Mouse (Mus musculus) embryo, embryonic 9.5 days (tissue): ENCODE data around the gene Clpb.

Source experiments
- DNase-seq: peaks from one replicate; pipeline ENCODE4 v3.0.0-alpha.2; 2017; ENCODE audit errors: extremely low spot score

Gene Clpb

DNA sequence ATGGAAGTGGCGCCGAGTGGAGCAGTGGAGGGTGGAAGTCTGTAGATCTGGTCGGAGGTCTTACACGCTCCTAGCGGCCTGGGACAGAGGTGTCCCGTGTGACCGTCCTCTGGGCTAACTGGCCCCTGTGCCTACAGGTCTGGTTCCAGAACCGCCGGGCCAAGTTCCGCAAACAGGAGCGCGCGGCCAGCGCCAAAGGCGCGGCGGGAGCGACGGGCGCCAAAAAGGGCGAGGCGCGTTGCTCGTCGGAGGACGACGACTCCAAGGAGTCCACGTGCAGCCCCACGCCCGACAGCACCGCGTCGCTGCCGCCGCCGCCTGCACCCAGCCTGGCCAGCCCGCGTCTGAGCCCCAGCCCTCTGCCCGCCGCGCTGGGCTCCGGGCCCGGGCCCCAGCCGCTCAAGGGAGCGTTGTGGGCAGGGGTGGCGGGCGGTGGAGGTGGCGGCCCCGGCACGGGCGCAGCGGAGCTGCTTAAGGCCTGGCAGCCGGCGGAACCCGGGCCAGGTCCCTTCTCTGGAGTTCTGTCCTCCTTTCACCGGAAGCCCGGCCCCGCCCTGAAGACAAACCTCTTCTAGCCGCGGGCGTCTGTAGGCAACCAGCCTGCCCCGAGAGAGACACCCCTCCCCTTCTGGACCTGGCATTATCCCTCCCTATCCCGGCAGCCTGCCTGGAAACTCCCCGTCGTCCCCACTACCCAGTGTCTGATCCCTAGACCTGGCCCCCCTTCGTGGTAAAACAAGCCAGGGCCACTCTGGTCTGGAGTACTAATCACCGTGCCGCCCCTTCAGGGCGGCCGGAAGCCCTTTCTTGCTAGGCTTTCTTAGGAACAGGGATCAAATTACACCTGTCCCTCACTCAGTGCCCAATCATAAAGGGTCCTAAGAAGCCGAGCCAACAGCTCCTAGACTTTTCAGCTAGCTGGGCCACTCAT is 158.4 kb downstream of the Clpb start:
- DNase-seq, result peak; percentile 88

DNA sequence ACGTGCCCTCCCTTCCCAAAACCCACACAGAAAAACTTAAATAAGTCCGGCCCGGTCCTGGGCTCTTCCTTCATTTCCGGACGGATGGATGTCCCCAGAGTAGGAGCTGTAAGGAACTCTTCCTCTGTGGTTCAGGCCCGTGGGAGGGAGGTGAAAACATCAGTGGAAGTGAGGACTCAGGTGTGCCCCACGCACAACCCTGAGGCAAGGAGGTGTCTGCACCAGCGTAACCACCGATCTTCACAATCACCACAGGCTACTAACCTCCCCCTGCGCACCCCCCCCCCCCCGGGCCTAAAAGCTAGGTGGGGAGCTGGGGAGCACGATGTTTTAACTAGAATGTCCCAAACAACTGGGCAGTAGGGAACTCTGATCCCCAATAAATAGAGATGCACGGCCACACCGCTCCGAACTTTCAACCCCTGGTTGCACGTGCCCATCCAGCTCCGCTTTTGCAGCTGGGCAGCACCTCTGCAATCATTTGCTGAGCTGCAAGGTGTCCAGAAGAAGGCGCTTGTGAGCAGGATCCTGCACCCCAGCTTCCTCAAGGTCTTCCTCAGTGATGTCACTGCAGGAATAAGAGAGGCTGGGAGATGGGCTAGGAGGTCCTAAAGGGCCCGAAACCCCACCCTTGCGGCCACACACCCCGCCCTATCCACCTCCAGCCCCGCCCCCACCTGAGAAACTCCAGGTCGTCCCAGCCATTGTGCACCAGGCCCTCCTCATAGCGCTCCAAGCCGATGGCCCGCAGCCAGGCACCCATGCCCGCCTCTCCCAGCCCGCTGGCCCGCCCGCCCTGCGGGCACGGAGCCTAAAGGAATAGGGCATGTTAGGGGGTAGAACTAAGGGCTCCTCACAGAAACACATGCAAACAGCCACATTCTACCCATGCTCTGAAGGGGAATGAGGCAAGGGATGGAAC is 159.7 kb downstream of the Clpb start:
- DNase-seq, result peak; percentile 58

DNA sequence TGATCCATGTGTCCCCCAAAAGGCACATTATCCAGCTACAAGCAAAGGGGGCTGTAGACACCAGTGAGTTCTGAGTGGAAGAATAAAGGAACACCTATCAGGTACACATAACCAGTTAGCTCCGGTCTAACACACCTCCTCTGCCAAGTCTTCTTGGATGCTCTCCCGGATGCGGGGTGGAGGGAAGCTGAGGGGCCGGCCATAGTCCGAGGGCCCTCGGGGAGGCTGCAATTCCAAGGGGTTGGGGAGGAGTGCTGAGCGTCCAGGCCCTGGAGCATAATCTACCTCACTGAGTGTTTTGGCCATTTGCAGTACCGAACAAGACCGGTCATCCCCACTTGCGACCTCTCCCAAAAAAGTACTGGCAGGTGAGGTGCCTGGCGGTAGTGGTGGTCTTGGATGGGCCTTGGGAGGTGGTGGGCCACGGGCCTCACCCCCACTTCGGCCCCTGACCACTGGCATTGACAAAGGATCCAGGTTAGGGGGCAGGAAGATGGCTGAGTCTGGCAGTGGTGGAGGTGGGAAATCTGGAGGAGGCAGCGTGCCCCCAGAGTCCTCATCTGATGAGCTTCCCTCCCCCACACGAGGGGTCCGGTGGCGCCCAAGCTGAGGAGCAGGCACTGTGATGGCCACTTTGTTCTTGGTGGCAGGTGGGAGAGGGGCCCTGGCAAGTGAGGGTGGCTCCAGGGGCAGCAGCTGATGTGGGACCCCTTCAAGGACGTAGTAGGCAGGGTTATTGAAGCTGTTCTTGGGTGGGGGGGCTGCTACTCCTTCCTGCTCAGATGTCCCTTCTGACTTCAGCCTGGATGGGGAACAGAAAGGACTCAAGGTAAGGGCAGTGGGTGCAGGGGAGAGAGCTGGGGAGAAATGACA is 160.6 kb downstream of the Clpb start:
- no peak for DNase-seq

DNA sequence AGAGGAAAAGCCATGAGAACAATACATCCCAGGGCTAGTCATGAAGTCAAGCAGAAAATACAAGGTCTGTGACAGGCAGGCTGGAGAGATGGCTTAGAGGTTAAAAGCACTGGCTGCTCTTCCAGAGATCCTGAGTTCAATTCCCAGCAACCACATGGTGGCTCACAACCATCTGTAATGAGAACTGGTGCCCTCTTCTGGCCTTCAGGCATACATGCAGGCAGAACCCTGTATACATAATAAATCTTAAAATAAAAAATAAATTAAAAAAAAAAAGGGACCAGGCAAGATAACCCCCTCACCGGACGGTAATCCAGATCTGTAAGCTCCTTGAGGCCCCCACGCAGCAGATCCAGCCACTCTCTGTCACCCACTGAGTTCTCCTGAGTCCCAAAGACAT is 166.9 kb downstream of the Clpb start:
- DNase-seq, result no peak

DNA sequence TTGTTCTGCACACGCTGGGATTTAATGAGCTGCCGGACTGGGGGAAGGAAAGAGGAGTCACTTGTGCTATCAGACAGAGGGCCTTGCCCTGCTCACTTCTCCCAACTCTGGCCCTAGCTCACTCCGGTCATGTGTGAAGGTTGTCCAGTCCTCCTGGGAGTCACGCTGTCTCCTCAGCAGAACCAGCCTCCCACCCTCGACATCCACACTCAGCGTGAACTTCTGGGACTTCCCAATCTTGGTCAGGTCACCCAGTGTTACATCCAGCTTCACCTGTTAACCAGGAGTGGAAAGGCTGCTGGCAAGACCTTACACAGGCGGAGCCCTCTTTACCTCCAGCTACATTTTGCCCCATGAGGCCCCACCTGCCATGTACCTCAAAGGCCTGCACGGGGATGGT is 168.0 kb downstream of the Clpb start:
- no peak for DNase-seq

- DNase-seq, result no peak
These were observed 168.9 kb downstream of the Clpb start for GRCm38 (mm10) chr7:101832372-101832771.

- no peak for DNase-seq
These were observed 169.9 kb downstream of the Clpb start for GRCm38 (mm10) chr7:101833352-101833751.

- no peak for DNase-seq
These were observed 170.6 kb downstream of the Clpb start for GRCm38 (mm10) chr7:101833916-101834584.

DNA sequence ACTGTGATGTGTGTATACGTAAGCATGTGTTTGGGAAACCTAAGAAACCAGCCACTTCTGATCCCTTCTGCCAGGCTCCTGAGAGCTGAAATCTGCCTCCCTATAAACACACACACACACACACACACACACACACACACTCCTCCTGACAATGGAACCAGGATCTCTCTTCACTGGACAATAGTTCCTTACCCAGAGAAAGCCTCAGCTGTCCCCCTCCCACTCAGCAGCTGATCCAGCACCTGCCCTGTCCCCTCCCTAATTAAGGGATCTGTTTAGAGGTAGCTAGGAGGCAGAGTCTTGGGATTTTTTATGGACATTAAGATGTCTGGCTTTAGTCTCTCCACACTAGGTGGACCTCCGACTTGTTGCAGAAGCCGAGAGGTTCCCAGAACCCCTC is 171.5 kb downstream of the Clpb start:
- DNase-seq, result no peak

- no peak for DNase-seq
These were observed 172.2 kb downstream of the Clpb start for GRCm38 (mm10) chr7:101835457-101836109.

DNA sequence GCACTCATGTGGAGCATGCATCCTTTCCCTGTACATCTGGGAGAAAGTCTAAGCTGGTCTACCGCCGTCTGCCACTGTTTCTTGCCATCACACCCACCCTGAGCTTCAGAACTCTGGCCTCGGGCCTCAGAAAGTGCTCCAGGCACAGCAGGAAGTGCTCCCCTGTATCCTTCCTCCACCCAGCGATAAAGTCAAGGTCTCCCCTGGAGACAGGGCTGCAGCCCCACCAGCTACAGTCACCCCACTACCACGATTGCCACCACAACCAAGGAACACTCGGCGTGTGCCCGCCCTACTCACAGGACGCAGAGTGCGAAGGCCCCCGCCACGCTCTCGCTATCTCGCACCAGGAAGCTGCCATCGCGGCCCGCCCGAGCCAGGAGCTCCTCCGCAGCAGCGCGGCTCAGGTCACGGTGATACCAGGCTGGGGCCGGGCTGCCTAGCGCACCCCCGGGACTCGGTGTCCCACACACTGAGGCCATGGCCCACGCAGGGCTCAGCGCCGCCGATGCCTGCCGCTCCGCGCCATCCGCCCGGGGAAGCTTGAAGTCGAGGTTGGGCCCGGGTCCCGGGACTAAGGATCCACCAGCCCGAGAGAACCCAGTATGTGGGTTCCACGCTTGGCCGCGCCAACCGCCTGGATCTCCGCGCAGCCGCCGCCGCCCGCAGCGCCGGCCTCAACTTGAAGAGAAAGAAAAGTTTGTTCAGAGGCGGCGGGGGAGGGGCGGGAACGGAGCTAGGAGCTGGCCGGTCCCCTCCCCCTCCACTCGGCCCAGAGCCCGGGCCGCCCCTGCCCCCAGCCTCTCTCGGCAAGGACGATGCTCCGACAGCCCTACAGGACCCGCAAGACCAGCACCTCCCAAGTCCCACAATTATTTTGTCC is 173.1 kb downstream of the Clpb start:
- DNase-seq, result peak; percentile 84

DNA sequence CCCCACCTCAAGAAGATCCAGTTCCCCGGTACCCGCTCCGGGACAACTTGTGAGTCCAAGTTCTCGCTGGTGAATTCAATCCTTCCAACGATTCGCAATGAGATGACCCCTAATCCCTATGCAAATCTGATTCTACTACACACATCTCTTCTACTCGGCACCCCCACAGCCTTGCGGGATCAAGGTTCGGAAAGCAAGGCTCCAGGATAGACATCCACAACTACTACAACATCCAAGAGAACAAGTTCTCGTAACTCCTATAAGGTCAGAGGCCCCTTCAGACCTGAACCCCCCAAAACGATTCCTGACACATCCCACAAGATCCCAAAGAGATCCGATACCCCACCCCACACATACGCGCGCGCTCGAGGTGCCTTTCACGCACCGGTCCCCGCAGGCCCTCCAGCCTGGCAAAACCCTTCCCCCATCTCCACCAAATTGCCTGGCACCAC is 173.7 kb downstream of the Clpb start:
- no peak for DNase-seq

GRCm38 (mm10) chr7:101837606-101838471 is 174.4 kb downstream of the Clpb start, which contains the start of gene Inppl1:
TSS of gene Inppl1 (minus strand) at chr7:101838229.
- DNase-seq, result peak; percentile 93

DNA sequence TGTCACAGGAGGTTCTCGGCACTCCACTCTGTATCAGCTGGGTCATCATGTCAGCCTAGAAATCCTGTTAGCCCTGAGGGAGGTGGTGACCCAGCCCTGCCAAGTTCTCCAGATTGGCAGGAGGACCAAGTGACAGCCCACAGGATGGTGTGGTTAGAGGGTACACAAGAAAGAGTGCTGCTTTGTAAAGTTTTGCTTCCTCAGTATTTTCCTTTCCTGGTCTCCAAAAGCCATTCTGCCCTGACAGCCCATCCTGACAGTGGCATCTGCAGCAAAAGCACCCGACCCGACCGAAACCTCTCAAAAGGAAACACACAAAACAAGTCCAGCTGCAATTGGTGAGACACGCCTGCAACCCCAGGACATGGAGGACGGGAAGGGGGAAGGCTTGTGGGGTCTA is 180.8 kb downstream of the Clpb start:
- no peak for DNase-seq
